Mouse (Mus musculus) intestine, embryonic 15.5 days (tissue): ENCODE measurements at regions not wholly inside any gene's neighbourhood (a gene's known extent, or its start where the extent isn't known, plus 50 kb on each side); places are given as distances from the start of the nearest gene placed in this dataset.
A peak's percentile ranks its signal among the peaks of the same experiment; 100 is the strongest.

Experiments
- ATAC-seq: fragments of 200-750 bp; cut with Nextera tagmentation; 2 replicates; pipeline ENCODE4 v1.8.0; 2017; ENCODE audit warnings: moderate TSS enrichment, moderate library complexity
- H3K27ac ChIP-seq: fragments of 300-500 bp; sonication (generic); 2 replicates; pipeline ENCODE4 v1.5.1; 2015; ENCODE audit warnings: mild to moderate bottlenecking, inconsistent platforms
- H3K27me3 ChIP-seq: fragments of 300-500 bp; sonication (generic); replicated peaks from 2 replicates; pipeline ENCODE4 v1.6.1; 2015; ENCODE audit warnings: inconsistent platforms
- H3K36me3 ChIP-seq: fragments of 300-500 bp; sonication (generic); 2 replicates; pipeline ENCODE4 v1.6.1; 2015; ENCODE audit warnings: inconsistent platforms
- H3K4me1 ChIP-seq: fragments of 300-500 bp; sonication (generic); replicated peaks from 2 replicates; pipeline ENCODE4 v1.6.1; 2015; ENCODE audit warnings: inconsistent platforms
- H3K4me2 ChIP-seq: fragments of 300-500 bp; sonication (generic); replicated peaks from 2 replicates; pipeline ENCODE4 v1.6.1; 2015; ENCODE audit warnings: mild to moderate bottlenecking, inconsistent platforms
- H3K4me3 ChIP-seq: fragments of 300-500 bp; sonication (generic); replicated peaks from 2 replicates; pipeline ENCODE4 v1.5.1; 2015; ENCODE audit warnings: inconsistent platforms
- H3K9ac ChIP-seq: fragments of 300-500 bp; sonication (generic); 2 replicates; pipeline ENCODE4 v1.6.1; 2015; ENCODE audit warnings: inconsistent platforms
- H3K9me3 ChIP-seq: fragments of 300-500 bp; sonication (generic); 2 replicates; pipeline ENCODE4 v1.6.1; 2016; ENCODE audit warnings: inconsistent platforms
- WGBS: fragments of 180-500 bp; shearing (Covaris S2); methylation state at CpG from one replicate; pipeline ENCODE4 v1.1.7; 2015; 5-methylcytosine and 5-hydroxymethylcytosine counted together

- Histone ChIP-seq H3K36me3 (no peaks in the 10 kb centered on the region), H3K4me2 (no peak overlapping the region), H3K4me3 (no peak overlapping the region), H3K9me3 (no peaks in the 10 kb centered on the region), H3K27ac (no peak overlapping the region), H3K27me3 (no peaks in the 10 kb centered on the region), H3K4me1 (no peaks in the 10 kb centered on the region), H3K9ac (no peak overlapping the region)
- WGBS, result 54% methylated on average over 3 of the region's 3 CpGs
- ATAC-seq, result no peak
Measured at GRCm38 (mm10) chr12:56437975-56438374, 92.3 kb upstream of the Mbip start.

GRCm38 (mm10) chr12:56426681-56427246 is 81.1 kb upstream of the Mbip start:
- Histone ChIP-seq H3K4me3 (no peak overlapping the region), H3K27ac (no peak overlapping the region), H3K4me1 (no peaks in the 10 kb centered on the region), H3K27me3 (no peaks in the 10 kb centered on the region), H3K36me3 (no peaks in the 10 kb centered on the region), H3K4me2 (no peak overlapping the region), H3K9me3 (no peaks in the 10 kb centered on the region), H3K9ac (no peak overlapping the region)
- WGBS, result 69% methylated on average over 9 of the region's 9 CpGs
- no peak for ATAC-seq

- Histone ChIP-seq H3K27ac (no peak overlapping the region), H3K4me2 (no peak overlapping the region), H3K4me3 (no peak overlapping the region), H3K36me3 (no peaks in the 10 kb centered on the region), H3K9me3 (no peaks in the 10 kb centered on the region), H3K9ac (no peak overlapping the region), H3K27me3 (no peaks in the 10 kb centered on the region), H3K4me1 (no peaks in the 10 kb centered on the region)
- WGBS, result 83% methylated on average over 7 of the region's 7 CpGs
- no peak for ATAC-seq
Measured at GRCm38 (mm10) chr12:56416106-56416505, 70.4 kb upstream of the Mbip start.

- Histone ChIP-seq H3K4me2 (no peak overlapping the region), H3K9ac (no peak overlapping the region), H3K27ac (no peak overlapping the region), H3K4me3 (no peak overlapping the region), H3K4me1 (no peaks in the 10 kb centered on the region), H3K27me3 (no peaks in the 10 kb centered on the region), H3K36me3 (no peaks in the 10 kb centered on the region), H3K9me3 (no peaks in the 10 kb centered on the region)
- 67% methylated on average over 8 of the region's 8 CpGs for WGBS
- no peak for ATAC-seq
Measured at GRCm38 (mm10) chr12:56414861-56415765, 69.4 kb upstream of the Mbip start.

GRCm38 (mm10) chr12:56405658-56406057 is 60.0 kb upstream of the Mbip start:
- no peaks in the 10 kb centered on the region for H3K36me3 ChIP-seq
- no peaks in the 10 kb centered on the region for H3K27me3 ChIP-seq
- H3K4me3 ChIP-seq, result no peak overlapping the region
- WGBS, result 90% methylated on average over 5 of the region's 5 CpGs
- no peak overlapping the region for H3K4me2 ChIP-seq
- ATAC-seq, result no peak
- no peaks in the 10 kb centered on the region for H3K4me1 ChIP-seq
- no peaks in the 10 kb centered on the region for H3K9me3 ChIP-seq
- H3K27ac ChIP-seq, result no peak overlapping the region
- no peak overlapping the region for H3K9ac ChIP-seq

- 39% methylated on average over 4 of the region's 4 CpGs for WGBS
Measured at GRCm38 (mm10) chr12:56404833-56405232, 59.1 kb upstream of the Mbip start.

GRCm38 (mm10) chr12:56404262-56404661 is 58.6 kb upstream of the Mbip start:
- Histone ChIP-seq H3K4me1 (no peaks in the 10 kb centered on the region), H3K4me2 (no peak overlapping the region), H3K4me3 (no peak overlapping the region), H3K9me3 (no peaks in the 10 kb centered on the region), H3K27me3 (no peaks in the 10 kb centered on the region), H3K9ac (no peak overlapping the region), H3K27ac (no peak overlapping the region), H3K36me3 (no peaks in the 10 kb centered on the region)
- 86% methylated on average over 2 of the region's 2 CpGs for WGBS
- ATAC-seq, result no peak

More at GRCm38 (mm10) chr12:56404833-56405232, 59.1 kb upstream of the Mbip start:
- Histone ChIP-seq H3K9ac (no peak overlapping the region), H3K4me2 (no peak overlapping the region), H3K9me3 (no peaks in the 10 kb centered on the region), H3K27me3 (no peaks in the 10 kb centered on the region), H3K36me3 (no peaks in the 10 kb centered on the region), H3K27ac (no peak overlapping the region), H3K4me3 (no peak overlapping the region), H3K4me1 (no peaks in the 10 kb centered on the region)
- ATAC-seq, result peak; percentile 39; the same call in 1 of the 2 replicates

GRCm38 (mm10) chr12:56403626-56404025 is 57.9 kb upstream of the Mbip start:
- Histone ChIP-seq H3K27ac (no peak overlapping the region), H3K4me1 (no peaks in the 10 kb centered on the region), H3K9me3 (no peaks in the 10 kb centered on the region), H3K9ac (no peak overlapping the region), H3K36me3 (no peaks in the 10 kb centered on the region), H3K27me3 (no peaks in the 10 kb centered on the region), H3K4me2 (no peak overlapping the region), H3K4me3 (no peak overlapping the region)
- whole genome bisulfite sequencing, result 80% methylated on average over 6 of the region's 6 CpGs
- ATAC-seq, result no peak

- H3K36me3 ChIP-seq, result no peaks in the 10 kb centered on the region
- no peak overlapping the region for H3K4me2 ChIP-seq
- no peaks in the 10 kb centered on the region for H3K27me3 ChIP-seq
- ATAC-seq, result no peak
- H3K4me1 ChIP-seq, result no peaks in the 10 kb centered on the region
- H3K27ac ChIP-seq, result no peak overlapping the region
- H3K9ac ChIP-seq, result no peak overlapping the region
- 75% methylated on average over 6 of the region's 6 CpGs for WGBS
- H3K9me3 ChIP-seq, result no peaks in the 10 kb centered on the region
- no peak overlapping the region for H3K4me3 ChIP-seq
Measured at GRCm38 (mm10) chr12:56402844-56403243, 57.1 kb upstream of the Mbip start.

GRCm38 (mm10) chr12:56402137-56402536 is 56.4 kb upstream of the Mbip start:
- no peak overlapping the region for H3K4me3 ChIP-seq
- H3K4me1 ChIP-seq, result no peaks in the 10 kb centered on the region
- no peak for ATAC-seq
- H3K36me3 ChIP-seq, result no peaks in the 10 kb centered on the region
- H3K4me2 ChIP-seq, result no peak overlapping the region
- no peaks in the 10 kb centered on the region for H3K9me3 ChIP-seq
- WGBS, result 79% methylated on average over 7 of the region's 7 CpGs
- no peak overlapping the region for H3K27ac ChIP-seq
- no peak overlapping the region for H3K9ac ChIP-seq
- H3K27me3 ChIP-seq, result no peaks in the 10 kb centered on the region
